In genomic region chr2:92376300-92376699, GRCm38 (mm10) we compare ENCODE assay signal across 8 mouse cellular contexts. TPM values are rescaled to one million over a fixed set of nuclear protein-coding genes. Genes with fewer than 3 reads are reported as not detected.
DNase-seq lines count a peak whose midpoint lies in the region; ATAC-seq and TF ChIP-seq lines count a peak whose summit lies in the region.

No protein-coding gene starts in this region.

- H3K36me3 ChIP-seq in kidney, postnatal 0 days (ENCODE audit: insufficient read depth, low read length), result peaks cover 27% of the 10 kb centered on the region
- H3K36me3 ChIP-seq in embryonic facial prominence, embryonic 10.5 days (replicated peaks), result peaks cover 41% of the 10 kb centered on the region
- peaks cover 23% of the 10 kb centered on the region for H3K36me3 ChIP-seq in hindbrain, embryonic 15.5 days
- peaks cover 13% of the 10 kb centered on the region; the same call in 1 of the 2 replicates for H3K36me3 ChIP-seq in midbrain, embryonic 15.5 days (replicated peaks)

- no peaks in the 10 kb centered on the region for H3K27me3 ChIP-seq in kidney, postnatal 0 days (ENCODE audit: insufficient read depth, low read length)
- peaks cover 28% of the 10 kb centered on the region for H3K27me3 ChIP-seq in embryonic facial prominence, embryonic 10.5 days (replicated peaks; ENCODE audit: low read depth, poor library complexity, severe bottlenecking)
- peaks cover under 1% of the 10 kb centered on the region for H3K27me3 ChIP-seq in hindbrain, embryonic 15.5 days
- H3K27me3 ChIP-seq in midbrain, embryonic 15.5 days (replicated peaks), result peaks cover 2% of the 10 kb centered on the region; the same call in 1 of the 2 replicates

- H3K27ac ChIP-seq in kidney, postnatal 0 days, result no peak overlapping the region
- H3K27ac ChIP-seq in embryonic facial prominence, embryonic 10.5 days (replicated peaks), result no peak overlapping the region
- H3K27ac ChIP-seq in hindbrain, embryonic 15.5 days (replicated peaks), result no peak overlapping the region
- H3K27ac ChIP-seq in midbrain, embryonic 15.5 days, result no peak overlapping the region

- H3K4me3 ChIP-seq in kidney, postnatal 0 days (replicated peaks; ENCODE audit: low read depth, low read length), result peak overlapping the region; percentile 53; the same call in 1 of the 2 replicates
- peak overlapping the region; percentile 85 for H3K4me3 ChIP-seq in embryonic facial prominence, embryonic 10.5 days
- H3K4me3 ChIP-seq in hindbrain, embryonic 15.5 days, result peak overlapping the region; percentile 79
- peak overlapping the region; percentile 85 for H3K4me3 ChIP-seq in midbrain, embryonic 15.5 days

- H3K4me2 ChIP-seq in kidney, postnatal 0 days (ENCODE audit: low read length), result peak overlapping the region; percentile 69
- peak overlapping the region; percentile 78 for H3K4me2 ChIP-seq in hindbrain, embryonic 15.5 days
- H3K4me2 ChIP-seq in midbrain, embryonic 15.5 days, result peak overlapping the region; percentile 84

- ATAC-seq in kidney, postnatal 0 days (replicated peaks; ENCODE audit: low FRiP score, low read depth), result no peak
- ATAC-seq in hindbrain, embryonic 15.5 days (ENCODE audit: low FRiP score, low read depth), result no peak
- no peak for ATAC-seq in midbrain, embryonic 15.5 days (replicated peaks)

- no peaks in the 10 kb centered on the region for H3K9me3 ChIP-seq in kidney, postnatal 0 days (replicated peaks; ENCODE audit: low read length)
- H3K9me3 ChIP-seq in embryonic facial prominence, embryonic 10.5 days, result no peaks in the 10 kb centered on the region
- no peaks in the 10 kb centered on the region for H3K9me3 ChIP-seq in hindbrain, embryonic 15.5 days
- no peaks in the 10 kb centered on the region for H3K9me3 ChIP-seq in midbrain, embryonic 15.5 days

- peak overlapping the region; percentile 75 for H3K9ac ChIP-seq in kidney, postnatal 0 days (ENCODE audit: low read depth, low read length)
- peak overlapping the region; percentile 77; the same call in 1 of the 2 replicates for H3K9ac ChIP-seq in hindbrain, embryonic 15.5 days
- H3K9ac ChIP-seq in midbrain, embryonic 15.5 days, result peak overlapping the region; percentile 65; the same call in 1 of the 2 replicates

- no peak for TF ChIP-seq CTCF in kidney, postnatal 0 days (IDR thresholded peaks at IDR 0.05; ENCODE audit: low read depth)

- DNase-seq in kidney, postnatal 0 days (ENCODE audit: low spot score), result no peak
- no peak for DNase-seq in kidney, postnatal 10 days
- no peak for DNase-seq in embryonic facial prominence, embryonic 10.5 days (ENCODE audit: low spot score)
- DNase-seq in ovary, postnatal 10 days (ENCODE audit: low spot score), result no peak
- DNase-seq in right cerebral cortex, adult 2 months (ENCODE audit: low spot score in 2 of 2), result no peak
- no peak for DNase-seq in left cerebral cortex, adult 8-10 months (ENCODE audit: low spot score in 2 of 2)

- H3K4me1 ChIP-seq in kidney, postnatal 0 days (replicated peaks; ENCODE audit: insufficient read depth, low read length), result peaks cover 21% of the 10 kb centered on the region
- H3K4me1 ChIP-seq in embryonic facial prominence, embryonic 10.5 days, result peaks cover 51% of the 10 kb centered on the region
- peaks cover 35% of the 10 kb centered on the region for H3K4me1 ChIP-seq in hindbrain, embryonic 15.5 days (replicated peaks)
- H3K4me1 ChIP-seq in midbrain, embryonic 15.5 days, result peaks cover 41% of the 10 kb centered on the region

- 85% methylated on average over 6 of the region's 6 CpGs for WGBS in kidney, postnatal 0 days
- WGBS in embryonic facial prominence, embryonic 10.5 days, result 82% methylated on average over 6 of the region's 6 CpGs
- 87% methylated on average over 6 of the region's 6 CpGs for WGBS in hindbrain, embryonic 15.5 days
- WGBS in midbrain, embryonic 15.5 days, result 85% methylated on average over 6 of the region's 6 CpGs

RNA-seq across cellular contexts. Expression of gene Large2, which starts 1.6 kb away (rescaled TPM):
- 30.6 and 34.3 TPM in 2 replicates for polyA plus RNA-seq in kidney, postnatal 0 days (2015; fragmentation: Nextera tagmentation; extraction: Ambion mirVana)
- polyA plus RNA-seq in embryonic facial prominence, embryonic 10.5 days (2016; fragmentation: Nextera tagmentation; extraction: Ambion mirVana), result 10.2 and 12.4 TPM in 2 replicates
- 1.5 TPM in 2 replicates for polyA plus RNA-seq in hindbrain, embryonic 15.5 days (2015; fragmentation: Nextera tagmentation; extraction: Ambion mirVana)
- polyA plus RNA-seq in midbrain, embryonic 15.5 days (2015; fragmentation: Nextera tagmentation; extraction: Ambion mirVana), result 1.5 and 1.9 TPM in 2 replicates
- total RNA-seq in left cerebral cortex, adult 8-10 months (2022), result 1 to 10 TPM in 2 of 4 experiments, under 1 TPM in 2; 0.50 to 1.5 (median 0.85) TPM

RNA-seq across cellular contexts. Expression of gene Pex16, which starts 1.8 kb away (rescaled TPM):
- 34.3 and 36.8 TPM in 2 replicates for polyA plus RNA-seq in kidney, postnatal 0 days (2015; fragmentation: Nextera tagmentation; extraction: Ambion mirVana)
- polyA plus RNA-seq in embryonic facial prominence, embryonic 10.5 days (2016; fragmentation: Nextera tagmentation; extraction: Ambion mirVana), result 18.6 and 22.4 TPM in 2 replicates
- polyA plus RNA-seq in hindbrain, embryonic 15.5 days (2015; fragmentation: Nextera tagmentation; extraction: Ambion mirVana), result 37.3 and 40.1 TPM in 2 replicates
- 41.3 and 47.5 TPM in 2 replicates for polyA plus RNA-seq in midbrain, embryonic 15.5 days (2015; fragmentation: Nextera tagmentation; extraction: Ambion mirVana)
- 10 to 100 TPM; 31.7 to 33.7 (median 32.7) TPM for total RNA-seq in left cerebral cortex, adult 8-10 months (2022)

RNA-seq across cellular contexts. Expression of gene 1700029I15Rik, which starts 6.0 kb away (rescaled TPM):
- polyA plus RNA-seq in kidney, postnatal 0 days (2015; fragmentation: Nextera tagmentation; extraction: Ambion mirVana), result 1.8 and 2.5 TPM in 2 replicates
- 2.5 and 3.6 TPM in 2 replicates for polyA plus RNA-seq in embryonic facial prominence, embryonic 10.5 days (2016; fragmentation: Nextera tagmentation; extraction: Ambion mirVana)
- polyA plus RNA-seq in hindbrain, embryonic 15.5 days (2015; fragmentation: Nextera tagmentation; extraction: Ambion mirVana), result 7.8 and 8.8 TPM in 2 replicates
- 7.6 and 8.4 TPM in 2 replicates for polyA plus RNA-seq in midbrain, embryonic 15.5 days (2015; fragmentation: Nextera tagmentation; extraction: Ambion mirVana)
- 1 to 10 TPM; 2.1 to 4.8 (median 3.4) TPM for total RNA-seq in left cerebral cortex, adult 8-10 months (2022)

RNA-seq across cellular contexts. Expression of gene Mapk8ip1, which starts 24.8 kb away (rescaled TPM):
- polyA plus RNA-seq in kidney, postnatal 0 days (2015; fragmentation: Nextera tagmentation; extraction: Ambion mirVana), result 25.9 and 28.2 TPM in 2 replicates
- 36.0 and 37.1 TPM in 2 replicates for polyA plus RNA-seq in embryonic facial prominence, embryonic 10.5 days (2016; fragmentation: Nextera tagmentation; extraction: Ambion mirVana)
- 162 and 178 TPM in 2 replicates for polyA plus RNA-seq in hindbrain, embryonic 15.5 days (2015; fragmentation: Nextera tagmentation; extraction: Ambion mirVana)
- 155 and 165 TPM in 2 replicates for polyA plus RNA-seq in midbrain, embryonic 15.5 days (2015; fragmentation: Nextera tagmentation; extraction: Ambion mirVana)
- 100 to 1,000 TPM; 328 to 363 (median 345) TPM for total RNA-seq in left cerebral cortex, adult 8-10 months (2022)

RNA-seq across cellular contexts. Expression of gene Cry2, which starts 57.5 kb away (rescaled TPM):
- 10.1 and 12.8 TPM in 2 replicates for polyA plus RNA-seq in kidney, postnatal 0 days (2015; fragmentation: Nextera tagmentation; extraction: Ambion mirVana)
- 23.4 and 23.7 TPM in 2 replicates for polyA plus RNA-seq in embryonic facial prominence, embryonic 10.5 days (2016; fragmentation: Nextera tagmentation; extraction: Ambion mirVana)
- polyA plus RNA-seq in hindbrain, embryonic 15.5 days (2015; fragmentation: Nextera tagmentation; extraction: Ambion mirVana), result 41.1 and 47.9 TPM in 2 replicates
- polyA plus RNA-seq in midbrain, embryonic 15.5 days (2015; fragmentation: Nextera tagmentation; extraction: Ambion mirVana), result 47.5 and 49.0 TPM in 2 replicates
- 100 to 1,000 TPM; 121 to 130 (median 128) TPM for total RNA-seq in left cerebral cortex, adult 8-10 months (2022)
